Comparison of ENCODE assay signal across 17 mouse cellular contexts in the genomic region with DNA sequence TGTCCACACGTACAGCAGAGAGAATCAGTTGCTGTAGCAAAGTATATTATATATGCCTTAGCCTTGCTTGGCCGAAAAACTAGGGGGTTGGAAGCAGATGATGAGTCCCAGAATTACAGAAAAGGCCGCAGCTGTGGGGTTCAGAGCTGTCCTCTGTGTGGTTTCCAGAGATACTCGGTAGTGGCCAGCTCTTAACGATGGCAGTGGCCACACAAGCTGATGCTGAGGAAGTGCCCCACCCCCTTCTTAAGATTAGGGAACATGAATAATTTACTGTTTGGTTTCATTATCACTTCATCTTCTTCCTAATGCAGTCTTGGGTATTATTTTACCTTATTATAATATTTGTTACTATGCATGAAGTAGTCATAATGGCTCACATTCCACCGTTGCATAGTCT.
DNase-seq lines count a peak whose midpoint lies in the region; ATAC-seq and TF ChIP-seq lines count a peak whose summit lies in the region.
"Had no signal": no experiment of that assay in that cellular context is flagged by ENCODE, and none has a peak within 500 bp of the region (broad histone marks: within the 10 kb centered on the region; RNA-seq: fewer than 3 reads in every experiment).

No protein-coding gene starts in this region.

- H3K9me3 ChIP-seq in midbrain, embryonic 12.5 days: no peaks in the 10 kb centered on the region
- no peaks in the 10 kb centered on the region for H3K9me3 ChIP-seq in midbrain, postnatal 0 days (ENCODE audit: low read length)
- H3K9me3 ChIP-seq in embryonic facial prominence, embryonic 14.5 days (ENCODE audit: control insufficient read depth, low read length): no peaks in the 10 kb centered on the region
- no peaks in the 10 kb centered on the region for H3K9me3 ChIP-seq in hindbrain, embryonic 16.5 days (ENCODE audit: control insufficient read depth, low read length)
- no peaks in the 10 kb centered on the region for H3K9me3 ChIP-seq in stomach, embryonic 16.5 days (replicated peaks; ENCODE audit: control insufficient read depth, low read length)
- H3K9me3 ChIP-seq: heart, embryonic 15.5 days; lung, embryonic 15.5 days had no signal

- H3K36me3 ChIP-seq in midbrain, embryonic 12.5 days: 0 out of 2 replicates have a peak, but pooled peaks cover 4% of the 10 kb centered on the region
- H3K36me3 ChIP-seq in midbrain, postnatal 0 days (ENCODE audit: insufficient read depth, low read length): no peaks in the 10 kb centered on the region
- H3K36me3 ChIP-seq in embryonic facial prominence, embryonic 14.5 days (ENCODE audit: control insufficient read depth, insufficient read depth, low read length): peaks cover 19% of the 10 kb centered on the region
- H3K36me3 ChIP-seq in hindbrain, embryonic 16.5 days (ENCODE audit: control insufficient read depth, insufficient read depth, low read length): no peaks in the 10 kb centered on the region
- 0 out of 2 replicates have a peak, but pooled peaks cover 8% of the 10 kb centered on the region for H3K36me3 ChIP-seq in stomach, embryonic 16.5 days (ENCODE audit: control insufficient read depth, insufficient read depth, low read length)
- H3K36me3 ChIP-seq: heart, embryonic 15.5 days had no signal

- intact Hi-C loops in left cerebral cortex, postnatal 10 days (cut with DNase I): loop anchor here (5.0 kb wide), 1 partner anchor 102 kb away; no protein-coding TSS in a partner anchor

- H3K27me3 ChIP-seq in midbrain, embryonic 12.5 days: 0 out of 2 replicates have a peak, but pooled peaks cover 4% of the 10 kb centered on the region
- H3K27me3 ChIP-seq in midbrain, postnatal 0 days (ENCODE audit: insufficient read depth, low read length): no peaks in the 10 kb centered on the region
- H3K27me3 ChIP-seq in embryonic facial prominence, embryonic 14.5 days (replicated peaks; ENCODE audit: control insufficient read depth, insufficient read depth, low read length): no peaks in the 10 kb centered on the region
- H3K27me3 ChIP-seq in hindbrain, embryonic 16.5 days (replicated peaks; ENCODE audit: control insufficient read depth, insufficient read depth, low read length): no peaks in the 10 kb centered on the region
- H3K27me3 ChIP-seq in stomach, embryonic 16.5 days (ENCODE audit: control insufficient read depth, insufficient read depth, low read length): no peaks in the 10 kb centered on the region
- H3K27me3 ChIP-seq: CH12.LX; heart, embryonic 15.5 days; lung, embryonic 15.5 days had no signal

- 50% methylated on average over 6 of the region's 6 CpGs for WGBS in midbrain, embryonic 12.5 days
- 52% methylated on average over 6 of the region's 6 CpGs for WGBS in midbrain, postnatal 0 days
- WGBS in embryonic facial prominence, embryonic 14.5 days: 59% methylated on average over 6 of the region's 6 CpGs
- WGBS in hindbrain, embryonic 16.5 days: 63% methylated on average over 6 of the region's 6 CpGs
- 64% methylated on average over 6 of the region's 6 CpGs for WGBS in stomach, embryonic 16.5 days

- ATAC-seq in midbrain, embryonic 12.5 days (ENCODE audit: low FRiP score, low read depth): peak; percentile 48
- ATAC-seq in midbrain, postnatal 0 days (ENCODE audit: low FRiP score): no peak
- ATAC-seq in embryonic facial prominence, embryonic 14.5 days (ENCODE audit: low read depth): peak; percentile 24; the same call in 1 of the 2 replicates
- 0 out of 2 replicates have a peak, but pooled peaks have one; percentile 32 for ATAC-seq in hindbrain, embryonic 16.5 days
- no peak for ATAC-seq in stomach, embryonic 16.5 days (ENCODE audit: insufficient read depth, low FRiP score)
- no peak for ATAC-seq in erythroblast, adult 5-6 weeks (replicated peaks; ENCODE audit: low FRiP score, poor library complexity, severe bottlenecking)

- H3K9ac ChIP-seq in midbrain, embryonic 12.5 days (replicated peaks): no peak overlapping the region
- H3K9ac ChIP-seq in midbrain, postnatal 0 days (replicated peaks; ENCODE audit: low read length, poor library complexity, severe bottlenecking): no peak overlapping the region
- H3K9ac ChIP-seq in embryonic facial prominence, embryonic 14.5 days (ENCODE audit: low read depth, low read length): no peak overlapping the region
- H3K9ac ChIP-seq in hindbrain, embryonic 16.5 days (ENCODE audit: low read depth, low read length): no peak overlapping the region
- no peak overlapping the region for H3K9ac ChIP-seq in stomach, embryonic 16.5 days (ENCODE audit: low read length)
- H3K9ac ChIP-seq: heart, embryonic 15.5 days; lung, embryonic 15.5 days had no signal

- TF ChIP-seq CTCF in midbrain, postnatal 0 days (IDR thresholded peaks at IDR 0.05): no peak

- H3K4me1 ChIP-seq in midbrain, embryonic 12.5 days: peaks cover 31% of the 10 kb centered on the region
- H3K4me1 ChIP-seq in midbrain, postnatal 0 days (ENCODE audit: insufficient read depth, low read length): peaks cover 6% of the 10 kb centered on the region; the same call in 1 of the 2 replicates
- H3K4me1 ChIP-seq in embryonic facial prominence, embryonic 14.5 days (ENCODE audit: control insufficient read depth, insufficient read depth, low read length): peaks cover 12% of the 10 kb centered on the region
- H3K4me1 ChIP-seq in hindbrain, embryonic 16.5 days (ENCODE audit: control insufficient read depth, insufficient read depth, low read depth, low read length): peaks cover 14% of the 10 kb centered on the region
- peaks cover 14% of the 10 kb centered on the region for H3K4me1 ChIP-seq in stomach, embryonic 16.5 days (ENCODE audit: control insufficient read depth, insufficient read depth, low read length)
- H3K4me1 ChIP-seq: heart, embryonic 15.5 days had no signal

- no peak overlapping the region for H3K4me3 ChIP-seq in midbrain, embryonic 12.5 days
- no peak overlapping the region for H3K4me3 ChIP-seq in midbrain, postnatal 0 days (ENCODE audit: low read depth, low read length)
- no peak overlapping the region for H3K4me3 ChIP-seq in embryonic facial prominence, embryonic 14.5 days (ENCODE audit: low read depth, low read length)
- no peak overlapping the region for H3K4me3 ChIP-seq in hindbrain, embryonic 16.5 days (ENCODE audit: low read length)
- H3K4me3 ChIP-seq in stomach, embryonic 16.5 days (replicated peaks; ENCODE audit: low read length): no peak overlapping the region
- H3K4me3 ChIP-seq: erythroblast, embryonic 14.5 days; heart, embryonic 15.5 days; lung, embryonic 15.5 days had no signal

- H3K27ac ChIP-seq in midbrain, embryonic 12.5 days (replicated peaks): 0 out of 2 replicates have a peak overlapping the region, but pooled peaks have one; percentile 79
- no peak overlapping the region for H3K27ac ChIP-seq in midbrain, postnatal 0 days (ENCODE audit: low read depth, low read length)
- H3K27ac ChIP-seq in embryonic facial prominence, embryonic 14.5 days (replicated peaks; ENCODE audit: low read depth, low read length): no peak overlapping the region
- no peak overlapping the region for H3K27ac ChIP-seq in hindbrain, embryonic 16.5 days (ENCODE audit: low read depth, low read length)
- H3K27ac ChIP-seq in stomach, embryonic 16.5 days (ENCODE audit: low read length): peak overlapping the region; percentile 74
- H3K27ac ChIP-seq: lung, embryonic 15.5 days had no signal

- no peak for DNase-seq in midbrain, postnatal 0 days (ENCODE audit: low spot score)
- no peak for DNase-seq in embryonic facial prominence, embryonic 14.5 days (ENCODE audit: low spot score)
- DNase-seq in left cerebral cortex, postnatal 10 days (ENCODE audit: extremely low spot score in 1 of 2, low spot score in 2 of 2): no peak
- DNase-seq: cerebellum, adult 18-20 months; kidney, adult 8-10 months; liver; right cerebral cortex, adult 18-20 months; spleen, adult 18-20 months; thymus, adult 18-20 months had no signal

- H3K4me2 ChIP-seq in midbrain, embryonic 12.5 days (replicated peaks): no peak overlapping the region
- no peak overlapping the region for H3K4me2 ChIP-seq in midbrain, postnatal 0 days (ENCODE audit: low read depth, low read length, poor library complexity, severe bottlenecking)
- H3K4me2 ChIP-seq in embryonic facial prominence, embryonic 14.5 days (ENCODE audit: low read depth, low read length): no peak overlapping the region
- H3K4me2 ChIP-seq in hindbrain, embryonic 16.5 days (ENCODE audit: low read length): no peak overlapping the region
- no peak overlapping the region for H3K4me2 ChIP-seq in stomach, embryonic 16.5 days (ENCODE audit: low read depth, low read length)
- H3K4me2 ChIP-seq: heart, embryonic 15.5 days; lung, embryonic 15.5 days had no signal

Comparison
In these comparisons a context has a peak if more than half of its experiments do, and no peak if none do; other contexts are left out.
1. ATAC-seq: peak in midbrain, embryonic 12.5 days (single experiment), embryonic facial prominence, embryonic 14.5 days (single experiment) and hindbrain, embryonic 16.5 days (single experiment); none in midbrain, postnatal 0 days (single experiment), stomach, embryonic 16.5 days (single experiment) and erythroblast, adult 5-6 weeks (single experiment).
2. H3K27ac ChIP-seq: peak in midbrain, embryonic 12.5 days (single experiment) and stomach, embryonic 16.5 days (single experiment); none in midbrain, postnatal 0 days (single experiment), embryonic facial prominence, embryonic 14.5 days (single experiment) and hindbrain, embryonic 16.5 days (single experiment).